Mouse (Mus musculus) left cerebral cortex, adult 11 months (tissue): ENCODE measurements around the gene Hspa1a.
"Not testable (repeated sequence)": the region's sequence is repeated elsewhere in the genome, so short reads cannot be mapped to it uniquely, and the experiment has no call there.

ENCODE experiments used
- DNase-seq: peaks from one replicate; pipeline ENCODE4 v3.0.0; 2022; ENCODE audit warnings: low spot score

The Hspa1a gene

GRCm38 (mm10) chr17:34948721-34949552 is 23.0 kb downstream of the Hspa1a start:
- DNase-seq: not testable (repeated sequence)

DNA sequence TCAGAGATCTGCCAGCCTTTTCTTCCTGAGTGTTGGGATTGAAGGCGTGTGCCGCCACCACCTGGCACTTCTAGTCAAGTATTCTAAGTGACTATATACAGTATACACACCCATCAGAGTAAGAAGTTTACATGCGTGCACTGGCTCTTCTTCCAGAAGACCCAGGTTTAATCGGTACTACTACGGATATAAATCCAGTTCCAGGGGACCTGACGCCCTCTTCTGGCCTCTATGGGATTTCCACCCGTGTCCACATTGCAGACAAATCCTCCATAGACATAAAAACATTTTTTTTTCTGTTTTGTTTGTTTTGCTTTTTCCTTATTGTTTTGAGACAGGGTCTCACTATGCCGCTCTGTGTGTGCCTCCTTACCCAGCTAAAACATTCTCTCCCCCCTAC is 24.4 kb downstream of the Hspa1a start:
- DNase-seq: no peak

- no peak for DNase-seq
These were observed 25.3 kb downstream of the Hspa1a start for GRCm38 (mm10) chr17:34946486-34947140.

DNA sequence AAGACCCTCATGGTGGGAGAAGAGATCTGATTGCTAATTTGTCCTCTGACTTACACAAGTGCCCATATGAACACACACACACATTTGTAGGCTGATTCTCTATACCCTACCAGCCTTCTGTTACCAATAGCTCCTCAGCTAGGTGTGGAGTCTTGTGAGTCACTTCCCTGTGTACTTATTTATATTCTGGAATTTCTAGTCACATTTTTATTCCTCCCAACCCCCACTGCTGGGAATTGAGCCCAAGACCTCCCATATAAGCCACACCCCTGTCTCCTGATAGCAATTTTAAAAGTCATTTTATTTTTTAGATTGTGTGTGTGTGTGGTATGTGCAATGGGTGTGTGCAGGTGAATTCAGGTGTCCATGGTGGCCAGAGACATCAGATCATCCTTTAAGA is 27.6 kb downstream of the Hspa1a start:
- DNase-seq: no peak

- DNase-seq: no peak
These were observed 28.7 kb downstream of the Hspa1a start for GRCm38 (mm10) chr17:34943128-34943815.

DNA sequence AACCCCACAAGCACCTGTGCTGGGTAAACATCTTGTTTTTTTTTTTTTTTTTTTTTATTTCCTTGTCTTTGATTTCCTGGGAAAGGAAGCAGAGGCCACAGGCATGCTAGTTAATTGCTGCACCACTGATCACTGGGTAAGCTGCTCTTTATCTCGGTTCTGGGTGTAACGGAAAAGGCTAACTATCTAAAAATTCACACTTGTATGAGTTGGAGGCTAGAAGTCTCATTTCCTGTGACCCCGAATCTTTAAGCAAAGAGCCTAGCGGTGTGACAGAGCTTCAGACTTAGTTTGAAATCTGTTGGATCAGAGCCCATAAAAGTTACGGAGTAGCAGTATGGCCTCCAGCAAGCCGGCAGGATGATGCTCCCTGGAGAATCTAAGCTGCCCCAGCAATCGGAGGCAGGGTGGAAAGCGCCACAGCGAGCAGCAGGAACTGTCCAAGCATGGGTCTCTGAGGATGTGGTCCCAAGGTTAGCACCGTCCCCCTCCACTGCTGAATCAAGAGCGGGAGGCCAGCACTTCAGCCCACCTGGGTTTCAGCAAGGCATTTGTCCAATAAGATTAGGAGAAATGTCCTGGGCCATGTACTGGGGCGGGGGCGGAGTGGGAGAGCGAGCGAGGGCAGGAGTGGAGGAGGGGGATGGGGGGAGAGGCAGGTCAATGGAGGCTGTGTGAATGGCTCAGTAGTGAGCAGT is 30.5 kb downstream of the Hspa1a start:
- no peak for DNase-seq

DNA sequence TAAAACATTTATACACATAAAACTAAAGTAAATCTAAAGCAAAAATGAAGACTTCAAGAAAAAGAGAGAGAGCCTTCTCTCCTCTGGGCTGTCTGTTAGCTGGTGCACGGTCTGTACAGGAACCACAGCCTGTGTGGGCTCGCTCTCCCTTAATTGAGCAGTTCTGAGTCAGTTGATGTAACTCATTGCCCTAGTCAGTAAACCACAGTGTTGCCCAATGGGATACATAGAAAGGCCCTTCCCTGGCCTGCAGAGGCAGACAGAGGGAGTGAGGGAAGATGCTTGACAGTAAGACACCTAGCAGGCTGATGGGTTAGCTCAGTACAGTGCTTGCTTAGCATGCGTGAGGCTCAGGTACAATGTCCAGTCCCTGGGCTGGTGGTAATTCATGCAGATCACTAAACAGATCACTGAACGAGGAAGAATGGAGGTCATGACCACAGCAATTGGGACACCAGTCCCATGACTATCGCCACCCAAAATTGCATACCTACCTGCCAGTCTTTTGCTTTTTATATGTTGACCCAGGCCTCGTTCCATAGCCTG is 33.9 kb downstream of the Hspa1a start:
- no peak for DNase-seq

GRCm38 (mm10) chr17:34934830-34935229 is 37.1 kb downstream of the Hspa1a start:
- DNase-seq: no peak

- DNase-seq: no peak
These were observed 37.9 kb downstream of the Hspa1a start for GRCm38 (mm10) chr17:34934031-34934430.

DNA sequence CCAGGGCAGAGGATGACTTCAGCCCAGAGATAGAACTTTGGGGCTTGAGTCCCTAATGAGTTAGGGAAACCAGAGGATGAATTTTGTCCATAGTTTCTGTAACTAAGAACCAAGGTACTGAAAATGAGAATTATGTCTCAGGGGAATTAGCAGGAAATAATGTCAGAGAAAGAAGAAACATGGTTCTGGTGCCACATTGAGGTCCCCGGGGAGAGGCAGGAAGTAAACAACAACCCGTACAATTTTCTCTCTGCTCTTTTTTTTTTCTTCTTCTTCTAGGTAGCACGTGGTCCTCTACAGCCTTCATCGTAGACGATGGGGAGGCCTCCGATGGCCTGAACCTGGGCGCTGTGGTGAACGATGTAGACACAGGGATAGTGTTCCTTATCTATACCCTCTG is 39.7 kb downstream of the Hspa1a start:
- no peak for DNase-seq

DNA sequence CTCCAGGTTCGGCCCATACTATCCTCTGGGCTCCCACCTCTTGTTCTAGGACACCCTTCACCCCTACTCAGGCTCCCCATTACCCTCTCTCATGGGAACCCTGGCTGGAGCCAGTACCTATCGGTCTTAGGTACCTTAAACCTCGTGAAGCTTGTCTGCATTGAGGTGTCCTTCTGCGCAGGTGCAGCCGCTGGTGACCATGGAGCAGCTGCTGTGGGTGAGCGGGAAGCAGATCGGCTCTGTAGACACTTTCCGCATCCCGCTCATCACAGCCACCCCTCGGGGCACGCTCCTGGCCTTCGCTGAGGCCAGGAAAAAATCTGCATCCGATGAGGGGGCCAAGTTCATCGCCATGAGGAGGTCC is 40.2 kb downstream of the Hspa1a start:
- DNase-seq: no peak

DNA sequence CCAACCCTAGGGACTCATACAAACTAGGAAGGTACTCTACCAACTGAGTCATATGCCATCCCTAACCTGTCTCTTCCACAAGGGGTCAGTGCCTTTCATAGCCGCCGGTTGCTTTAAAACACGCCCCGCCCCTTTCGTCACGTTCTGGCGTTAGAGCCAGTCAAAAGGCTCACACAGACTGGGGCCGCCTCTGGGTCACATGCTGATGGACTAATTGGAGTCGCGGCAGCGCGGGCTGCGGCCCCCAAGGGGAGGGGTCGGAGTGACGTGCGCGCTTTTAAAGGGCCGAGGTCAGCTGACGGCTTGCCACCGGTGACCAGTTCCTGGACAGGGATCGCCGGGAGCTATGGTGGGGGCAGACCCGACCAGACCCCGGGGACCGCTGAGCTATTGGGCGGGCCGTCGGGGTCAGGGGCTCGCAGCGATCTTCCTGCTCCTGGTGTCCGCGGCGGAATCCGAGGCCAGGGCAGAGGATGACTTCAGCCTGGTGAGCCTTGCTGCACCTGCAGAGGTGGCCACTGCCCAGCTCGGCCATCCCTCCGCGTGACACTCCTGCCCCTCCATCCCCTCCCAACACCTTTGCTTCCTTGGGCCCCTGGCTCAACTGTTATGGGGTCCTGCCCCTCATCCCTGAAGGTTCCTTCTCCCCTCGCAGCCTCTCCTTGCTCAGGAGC is 40.8 kb downstream of the Hspa1a start, which contains the start of gene Neu1:
Neu1 (plus strand) TSS at position 193 of the 674 bp plus-strand sequence.
- peak; percentile 97 for DNase-seq

GRCm38 (mm10) chr17:34928841-34929240 is 43.1 kb downstream of the Hspa1a start:
- DNase-seq: no peak

GRCm38 (mm10) chr17:34927306-34928019 is 44.5 kb downstream of the Hspa1a start:
- DNase-seq: no peak

GRCm38 (mm10) chr17:34924258-34924657 is 47.7 kb downstream of the Hspa1a start:
- DNase-seq: no peak

GRCm38 (mm10) chr17:34922939-34923338 is 49.0 kb downstream of the Hspa1a start:
- no peak for DNase-seq
